Mouse (Mus musculus) midbrain, embryonic 10.5 days (tissue): ENCODE measurements around the gene Gm37240. TPM values are rescaled to one million over a fixed set of nuclear protein-coding genes. Genes with fewer than 3 reads are reported as not detected.

Experiments
- DNase-seq: peaks from one replicate; pipeline ENCODE4 v3.0.0-alpha.2; 2017; ENCODE audit warnings: low spot score
- H3K27ac ChIP-seq: fragments of 300-500 bp; sonication (generic); replicated peaks from 2 replicates; pipeline ENCODE4 v1.5.1; 2016; ENCODE audit warnings: mild to moderate bottlenecking
- H3K27me3 ChIP-seq: fragments of 300-500 bp; sonication (generic); 2 replicates; pipeline ENCODE4 v1.6.1; 2016; ENCODE audit warnings: low read depth, mild to moderate bottlenecking; ENCODE audit not compliant: poor library complexity, severe bottlenecking
- H3K36me3 ChIP-seq: fragments of 300-500 bp; sonication (generic); 2 replicates; pipeline ENCODE4 v1.6.1; 2016; ENCODE audit warnings: mild to moderate bottlenecking, moderate library complexity
- H3K4me1 ChIP-seq: fragments of 300-500 bp; sonication (generic); 2 replicates; pipeline ENCODE4 v1.6.1; 2016
- H3K4me3 ChIP-seq: fragments of 300-500 bp; sonication (generic); 2 replicates; pipeline ENCODE4 v1.5.1; 2016; ENCODE audit warnings: mild to moderate bottlenecking, moderate library complexity
- H3K9me3 ChIP-seq: fragments of 300-500 bp; sonication (generic); replicated peaks from 2 replicates; pipeline ENCODE4 v1.6.1; 2016; ENCODE audit warnings: mild to moderate bottlenecking
- WGBS: fragments of 180-500 bp; shearing (Covaris S2); methylation state at CpG from one replicate; pipeline ENCODE4 v1.1.7; 2016; 5-methylcytosine and 5-hydroxymethylcytosine counted together
- polyA plus RNA-seq: library from polyadenylated mRNA; unstranded; fragments of >200 nt; fragmentation: Nextera tagmentation; extraction: Ambion mirVana; gene quantifications from 2 replicates; pipeline ENCODE4 v1.2.1, GENCODE M21; 2016

Gene Gm37240
- polyA plus RNA-seq, 1 experiment from 2014 or later = 0.44 TPM

- DNase-seq = no peak
- WGBS = 94% methylated on average over 1 of the region's 1 CpGs
- H3K4me1 ChIP-seq = no peaks in the 10 kb centered on the region
- no peaks in the 10 kb centered on the region for H3K27me3 ChIP-seq
- H3K9me3 ChIP-seq = no peaks in the 10 kb centered on the region
- H3K27ac ChIP-seq = no peak overlapping the region
- H3K36me3 ChIP-seq = no peaks in the 10 kb centered on the region
- H3K4me3 ChIP-seq = no peak overlapping the region
Observed at GRCm38 (mm10) chr3:84541881-84542280, 1345.4 kb downstream of the Gm37240 start.

GRCm38 (mm10) chr3:84540640-84541039 lies 1346.7 kb downstream of the Gm37240 start:
- no peak overlapping the region for H3K4me3 ChIP-seq
- H3K4me1 ChIP-seq = no peaks in the 10 kb centered on the region
- no peak for DNase-seq
- H3K27ac ChIP-seq = no peak overlapping the region
- H3K9me3 ChIP-seq = no peaks in the 10 kb centered on the region
- no peaks in the 10 kb centered on the region for H3K36me3 ChIP-seq
- H3K27me3 ChIP-seq = no peaks in the 10 kb centered on the region

GRCm38 (mm10) chr3:84536987-84537386 lies 1350.3 kb downstream of the Gm37240 start:
- H3K27ac ChIP-seq = no peak overlapping the region
- no peak overlapping the region for H3K4me3 ChIP-seq
- peaks cover 4% of the 10 kb centered on the region; the same call in 1 of the 2 replicates for H3K36me3 ChIP-seq
- WGBS = 91% methylated on average over 6 of the region's 6 CpGs
- no peaks in the 10 kb centered on the region for H3K4me1 ChIP-seq
- DNase-seq = no peak
- no peaks in the 10 kb centered on the region for H3K9me3 ChIP-seq
- no peaks in the 10 kb centered on the region for H3K27me3 ChIP-seq

- no peak for DNase-seq
- WGBS = 81% methylated on average over 5 of the region's 5 CpGs
Observed at GRCm38 (mm10) chr3:84533227-84533626, 1354.1 kb downstream of the Gm37240 start.

GRCm38 (mm10) chr3:84529021-84529420 lies 1358.3 kb downstream of the Gm37240 start:
- no peaks in the 10 kb centered on the region for H3K4me1 ChIP-seq
- peaks cover 9% of the 10 kb centered on the region for H3K36me3 ChIP-seq
- no peak for DNase-seq
- H3K27me3 ChIP-seq = no peaks in the 10 kb centered on the region
- 75% methylated on average over 2 of the region's 2 CpGs for WGBS
- no peaks in the 10 kb centered on the region for H3K9me3 ChIP-seq
- H3K27ac ChIP-seq = no peak overlapping the region
- no peak overlapping the region for H3K4me3 ChIP-seq

More at GRCm38 (mm10) chr3:84533227-84533626, 1354.1 kb downstream of the Gm37240 start:
- peaks cover 4% of the 10 kb centered on the region; the same call in 1 of the 2 replicates for H3K36me3 ChIP-seq
- H3K9me3 ChIP-seq = no peaks in the 10 kb centered on the region
- no peak overlapping the region for H3K27ac ChIP-seq
- H3K27me3 ChIP-seq = no peaks in the 10 kb centered on the region
- no peaks in the 10 kb centered on the region for H3K4me1 ChIP-seq
- no peak overlapping the region for H3K4me3 ChIP-seq

- 90% methylated on average over 1 of the region's 1 CpGs for WGBS
- no peaks in the 10 kb centered on the region for H3K27me3 ChIP-seq
- H3K36me3 ChIP-seq = peaks cover 6% of the 10 kb centered on the region
- no peak overlapping the region for H3K27ac ChIP-seq
- DNase-seq = no peak
- no peaks in the 10 kb centered on the region for H3K4me1 ChIP-seq
- H3K9me3 ChIP-seq = no peaks in the 10 kb centered on the region
- no peak overlapping the region for H3K4me3 ChIP-seq
Observed at GRCm38 (mm10) chr3:84524952-84525351, 1362.4 kb downstream of the Gm37240 start.

GRCm38 (mm10) chr3:84516163-84516562 lies 1371.2 kb downstream of the Gm37240 start:
- WGBS = 96% methylated on average over 3 of the region's 3 CpGs
- no peak for DNase-seq

GRCm38 (mm10) chr3:84512774-84513515 lies 1374.4 kb downstream of the Gm37240 start:
- Histone ChIP-seq H3K4me1 (peaks cover 6% of the 10 kb centered on the region), H3K9me3 (no peaks in the 10 kb centered on the region), H3K27me3 (no peaks in the 10 kb centered on the region), H3K4me3 (no peak overlapping the region), H3K36me3 (no peaks in the 10 kb centered on the region; the same call in 1 of the 2 replicates), H3K27ac (0 out of 2 replicates have a peak overlapping the region, but pooled peaks have one; percentile 33)
- DNase-seq = no peak
- WGBS = 83% methylated on average over 6 of the region's 6 CpGs

More at GRCm38 (mm10) chr3:84516163-84516562, 1371.2 kb downstream of the Gm37240 start:
- peaks cover 5% of the 10 kb centered on the region; the same call in 1 of the 2 replicates for H3K36me3 ChIP-seq
- H3K27ac ChIP-seq = no peak overlapping the region
- no peaks in the 10 kb centered on the region for H3K9me3 ChIP-seq
- H3K4me3 ChIP-seq = no peak overlapping the region
- no peaks in the 10 kb centered on the region for H3K27me3 ChIP-seq
- H3K4me1 ChIP-seq = peaks cover 6% of the 10 kb centered on the region

- no peak overlapping the region for H3K4me3 ChIP-seq
- no peaks in the 10 kb centered on the region for H3K9me3 ChIP-seq
- peaks cover 4% of the 10 kb centered on the region; the same call in 1 of the 2 replicates for H3K36me3 ChIP-seq
- peaks cover 23% of the 10 kb centered on the region for H3K4me1 ChIP-seq
- DNase-seq = no peak
- no peak overlapping the region for H3K27ac ChIP-seq
- no peaks in the 10 kb centered on the region for H3K27me3 ChIP-seq
- 91% methylated on average over 4 of the region's 4 CpGs for WGBS
Observed at GRCm38 (mm10) chr3:84505193-84505592, 1382.1 kb downstream of the Gm37240 start.

- WGBS = 91% methylated on average over 8 of the region's 8 CpGs
- no peak overlapping the region for H3K4me3 ChIP-seq
- peaks cover 4% of the 10 kb centered on the region; the same call in 1 of the 2 replicates for H3K36me3 ChIP-seq
- no peak overlapping the region for H3K27ac ChIP-seq
- no peaks in the 10 kb centered on the region for H3K9me3 ChIP-seq
- peaks cover 23% of the 10 kb centered on the region for H3K4me1 ChIP-seq
- no peaks in the 10 kb centered on the region for H3K27me3 ChIP-seq
- no peak for DNase-seq
Observed at GRCm38 (mm10) chr3:84504291-84504690, 1383.0 kb downstream of the Gm37240 start.

GRCm38 (mm10) chr3:84502101-84502500 lies 1385.2 kb downstream of the Gm37240 start:
- Histone ChIP-seq H3K4me1 (peaks cover 19% of the 10 kb centered on the region), H3K9me3 (no peaks in the 10 kb centered on the region), H3K4me3 (no peak overlapping the region), H3K36me3 (0 out of 2 replicates have a peak, but pooled peaks cover 4% of the 10 kb centered on the region), H3K27ac (no peak overlapping the region), H3K27me3 (no peaks in the 10 kb centered on the region)
- 78% methylated on average over 2 of the region's 2 CpGs for WGBS
- DNase-seq = no peak

- H3K27me3 ChIP-seq = no peaks in the 10 kb centered on the region
- WGBS = 89% methylated on average over 10 of the region's 10 CpGs
- H3K4me3 ChIP-seq = no peak overlapping the region
- H3K27ac ChIP-seq = no peak overlapping the region
- H3K4me1 ChIP-seq = peaks cover 19% of the 10 kb centered on the region
- no peaks in the 10 kb centered on the region for H3K9me3 ChIP-seq
- DNase-seq = no peak
- H3K36me3 ChIP-seq = peaks cover 7% of the 10 kb centered on the region; the same call in 1 of the 2 replicates
Observed at GRCm38 (mm10) chr3:84500491-84500890, 1386.8 kb downstream of the Gm37240 start.

GRCm38 (mm10) chr3:84497718-84498117 lies 1389.6 kb downstream of the Gm37240 start:
- H3K27me3 ChIP-seq = no peaks in the 10 kb centered on the region
- peaks cover 19% of the 10 kb centered on the region for H3K4me1 ChIP-seq
- H3K9me3 ChIP-seq = no peaks in the 10 kb centered on the region
- H3K36me3 ChIP-seq = peaks cover 8% of the 10 kb centered on the region; the same call in 1 of the 2 replicates
- H3K27ac ChIP-seq = no peak overlapping the region
- no peak overlapping the region for H3K4me3 ChIP-seq
- no peak for DNase-seq
- 87% methylated on average over 11 of the region's 11 CpGs for WGBS
